Mouse (Mus musculus) liver, embryonic 13.5 days (tissue): Measurements from ENCODE around the gene Fam19a4. TPM values are rescaled to one million over a fixed set of nuclear protein-coding genes. Genes with fewer than 3 reads are reported as not detected.
A peak's percentile ranks its signal among the peaks of the same experiment; 100 is the strongest.

Experiments
- ATAC-seq: fragments of 200-750 bp; cut with Nextera tagmentation; 2 replicates; pipeline ENCODE4 v1.8.0; 2017; ENCODE audit warnings: low read depth, mild to moderate bottlenecking, moderate number of reproducible peaks, moderate library complexity
- DNase-seq: peaks from one replicate; pipeline ENCODE4 v3.0.0; 2022
- H3K27ac ChIP-seq: fragments of 300-500 bp; sonication (generic); 2 replicates; pipeline ENCODE4 v1.5.1; 2015; ENCODE audit warnings: moderate library complexity, mild to moderate bottlenecking, inconsistent platforms
- H3K27me3 ChIP-seq: fragments of 300-500 bp; sonication (generic); 2 replicates; pipeline ENCODE4 v1.6.1; 2015; ENCODE audit warnings: mild to moderate bottlenecking, inconsistent platforms
- H3K36me3 ChIP-seq: fragments of 300-500 bp; sonication (generic); 2 replicates; pipeline ENCODE4 v1.6.1; 2015; ENCODE audit warnings: mild to moderate bottlenecking, inconsistent platforms
- H3K4me1 ChIP-seq: fragments of 300-500 bp; sonication (generic); replicated peaks from 2 replicates; pipeline ENCODE4 v1.6.1; 2015; ENCODE audit warnings: inconsistent platforms
- H3K4me2 ChIP-seq: fragments of 300-500 bp; sonication (generic); 2 replicates; pipeline ENCODE4 v1.6.1; 2015; ENCODE audit warnings: inconsistent platforms, mild to moderate bottlenecking, moderate library complexity
- H3K4me3 ChIP-seq: fragments of 300-500 bp; sonication (generic); replicated peaks from 2 replicates; pipeline ENCODE4 v1.5.1; 2015; ENCODE audit warnings: mild to moderate bottlenecking, inconsistent platforms
- H3K9ac ChIP-seq: fragments of 300-500 bp; sonication (generic); 2 replicates; pipeline ENCODE4 v1.6.1; 2015; ENCODE audit warnings: mild to moderate bottlenecking, inconsistent platforms
- H3K9me3 ChIP-seq: fragments of 300-500 bp; sonication (generic); replicated peaks from 2 replicates; pipeline ENCODE4 v1.6.1; 2016; ENCODE audit warnings: inconsistent platforms
- WGBS: fragments of 180-500 bp; shearing (Covaris S2); methylation state at CpG from one replicate; pipeline ENCODE4 v1.1.7; 2015; ENCODE audit not compliant: insufficient replicate concordance; 5-methylcytosine and 5-hydroxymethylcytosine counted together
- polyA plus RNA-seq: library from polyadenylated mRNA; unstranded; fragments of >200 nt; fragmentation: Nextera tagmentation; extraction: Ambion mirVana; gene quantifications from 2 replicates; pipeline ENCODE4 v1.2.1, GENCODE M21; 2015

The Fam19a4 gene
- polyA plus RNA-seq, 1 experiment from 2014 or later: not detected

- WGBS: 54% methylated on average over 4 of the region's 4 CpGs
- Histone ChIP-seq H3K4me1 (no peaks in the 10 kb centered on the region), H3K27ac (no peak overlapping the region), H3K4me3 (no peak overlapping the region), H3K4me2 (no peak overlapping the region), H3K9me3 (no peaks in the 10 kb centered on the region), H3K27me3 (no peaks in the 10 kb centered on the region), H3K36me3 (no peaks in the 10 kb centered on the region), H3K9ac (no peak overlapping the region)
- DNase-seq: no peak
- no peak for ATAC-seq
Measured at GRCm38 (mm10) chr6:97046541-97046940, 13.7 kb downstream of the Fam19a4 start.

- DNase-seq: no peak
- Histone ChIP-seq H3K27ac (no peak overlapping the region), H3K4me2 (no peak overlapping the region), H3K4me1 (no peaks in the 10 kb centered on the region), H3K9me3 (no peaks in the 10 kb centered on the region), H3K36me3 (no peaks in the 10 kb centered on the region), H3K4me3 (no peak overlapping the region), H3K9ac (no peak overlapping the region), H3K27me3 (no peaks in the 10 kb centered on the region)
- 36% methylated on average over 5 of the region's 5 CpGs for WGBS
- ATAC-seq: no peak
Measured at GRCm38 (mm10) chr6:97027110-97027677, 33.0 kb downstream of the Fam19a4 start.

GRCm38 (mm10) chr6:97019323-97019722 lies 40.9 kb downstream of the Fam19a4 start:
- H3K4me3 ChIP-seq: no peak overlapping the region
- H3K4me2 ChIP-seq: no peak overlapping the region
- ATAC-seq (no peak), DNase-seq (no peak)
- H3K27me3 ChIP-seq: 0 out of 2 replicates have a peak, but pooled peaks cover 3% of the 10 kb centered on the region
- H3K9me3 ChIP-seq: no peaks in the 10 kb centered on the region
- no peaks in the 10 kb centered on the region for H3K4me1 ChIP-seq
- H3K9ac ChIP-seq: no peak overlapping the region
- WGBS: 44% methylated on average over 2 of the region's 2 CpGs
- H3K36me3 ChIP-seq: no peaks in the 10 kb centered on the region
- no peak overlapping the region for H3K27ac ChIP-seq

GRCm38 (mm10) chr6:97016711-97017110 lies 43.5 kb downstream of the Fam19a4 start:
- no peak for ATAC-seq
- WGBS: 61% methylated on average over 1 of the region's 1 CpGs
- Histone ChIP-seq H3K27ac (no peak overlapping the region), H3K27me3 (0 out of 2 replicates have a peak, but pooled peaks cover 7% of the 10 kb centered on the region), H3K9ac (no peak overlapping the region), H3K4me2 (no peak overlapping the region), H3K4me1 (no peaks in the 10 kb centered on the region), H3K4me3 (no peak overlapping the region), H3K36me3 (no peaks in the 10 kb centered on the region), H3K9me3 (no peaks in the 10 kb centered on the region)
- no peak for DNase-seq

GRCm38 (mm10) chr6:97016018-97016417 lies 44.2 kb downstream of the Fam19a4 start:
- DNase-seq: peak; percentile 4
- no peak overlapping the region for H3K4me2 ChIP-seq
- H3K4me3 ChIP-seq: no peak overlapping the region
- H3K27me3 ChIP-seq: 0 out of 2 replicates have a peak, but pooled peaks cover 7% of the 10 kb centered on the region
- H3K9me3 ChIP-seq: no peaks in the 10 kb centered on the region
- WGBS: 15% methylated on average over 3 of the region's 3 CpGs
- H3K9ac ChIP-seq: no peak overlapping the region
- H3K4me1 ChIP-seq: no peaks in the 10 kb centered on the region
- no peaks in the 10 kb centered on the region for H3K36me3 ChIP-seq
- ATAC-seq: no peak
- H3K27ac ChIP-seq: no peak overlapping the region

GRCm38 (mm10) chr6:97006513-97007094 lies 53.6 kb downstream of the Fam19a4 start:
- Histone ChIP-seq H3K9ac (no peak overlapping the region), H3K4me1 (no peaks in the 10 kb centered on the region), H3K4me3 (no peak overlapping the region), H3K4me2 (no peak overlapping the region), H3K27me3 (no peaks in the 10 kb centered on the region), H3K36me3 (no peaks in the 10 kb centered on the region), H3K9me3 (no peaks in the 10 kb centered on the region), H3K27ac (no peak overlapping the region)
- WGBS: 25% methylated on average over 8 of the region's 8 CpGs
- DNase-seq: peak; percentile 14
- ATAC-seq: no peak

GRCm38 (mm10) chr6:97005038-97005437 lies 55.2 kb downstream of the Fam19a4 start:
- H3K4me2 ChIP-seq: no peak overlapping the region
- WGBS: 19% methylated on average over 11 of the region's 11 CpGs
- no peak for DNase-seq
- no peaks in the 10 kb centered on the region for H3K27me3 ChIP-seq
- no peaks in the 10 kb centered on the region for H3K36me3 ChIP-seq
- H3K4me1 ChIP-seq: no peaks in the 10 kb centered on the region
- no peak for ATAC-seq
- H3K9ac ChIP-seq: no peak overlapping the region
- H3K9me3 ChIP-seq: no peaks in the 10 kb centered on the region
- no peak overlapping the region for H3K4me3 ChIP-seq
- H3K27ac ChIP-seq: no peak overlapping the region

- Histone ChIP-seq H3K4me2 (no peak overlapping the region), H3K36me3 (no peaks in the 10 kb centered on the region), H3K4me3 (no peak overlapping the region), H3K27ac (no peak overlapping the region), H3K9ac (no peak overlapping the region), H3K9me3 (no peaks in the 10 kb centered on the region; the same call in 1 of the 2 replicates), H3K27me3 (no peaks in the 10 kb centered on the region), H3K4me1 (no peaks in the 10 kb centered on the region)
- DNase-seq (no peak), ATAC-seq (no peak)
- WGBS: 69% methylated on average over 7 of the region's 7 CpGs
Measured at GRCm38 (mm10) chr6:96995556-96996159, 64.6 kb downstream of the Fam19a4 start.

GRCm38 (mm10) chr6:96991741-96992140 lies 68.5 kb downstream of the Fam19a4 start:
- 68% methylated on average over 1 of the region's 1 CpGs for WGBS
- Histone ChIP-seq H3K27ac (no peak overlapping the region), H3K9me3 (no peaks in the 10 kb centered on the region; the same call in 1 of the 2 replicates), H3K4me2 (no peak overlapping the region), H3K27me3 (no peaks in the 10 kb centered on the region), H3K4me1 (no peaks in the 10 kb centered on the region), H3K9ac (no peak overlapping the region), H3K4me3 (no peak overlapping the region), H3K36me3 (no peaks in the 10 kb centered on the region)
- ATAC-seq (no peak), DNase-seq (no peak)

- 62% methylated on average over 1 of the region's 1 CpGs for WGBS
- H3K9me3 ChIP-seq: no peaks in the 10 kb centered on the region
Measured at GRCm38 (mm10) chr6:96977537-96977936, 82.7 kb downstream of the Fam19a4 start.

GRCm38 (mm10) chr6:96944796-96945195 lies 115.4 kb downstream of the Fam19a4 start:
- no peak for DNase-seq
- Histone ChIP-seq H3K9me3 (no peaks in the 10 kb centered on the region), H3K36me3 (no peaks in the 10 kb centered on the region), H3K4me2 (no peak overlapping the region), H3K4me3 (no peak overlapping the region), H3K4me1 (no peaks in the 10 kb centered on the region), H3K9ac (no peak overlapping the region), H3K27me3 (no peaks in the 10 kb centered on the region), H3K27ac (no peak overlapping the region)
- 13% methylated on average over 2 of the region's 2 CpGs for WGBS
- no peak for ATAC-seq

More at GRCm38 (mm10) chr6:96977537-96977936, 82.7 kb downstream of the Fam19a4 start:
- Histone ChIP-seq H3K4me1 (no peaks in the 10 kb centered on the region), H3K9ac (no peak overlapping the region), H3K27me3 (no peaks in the 10 kb centered on the region), H3K36me3 (no peaks in the 10 kb centered on the region), H3K27ac (no peak overlapping the region), H3K4me3 (no peak overlapping the region), H3K4me2 (no peak overlapping the region)
- no peak for ATAC-seq
- DNase-seq: no peak

- H3K4me3 ChIP-seq: no peak overlapping the region
- no peaks in the 10 kb centered on the region for H3K36me3 ChIP-seq
- H3K9me3 ChIP-seq: no peaks in the 10 kb centered on the region
- H3K4me1 ChIP-seq: no peaks in the 10 kb centered on the region
- 55% methylated on average over 1 of the region's 1 CpGs for WGBS
- no peak overlapping the region for H3K9ac ChIP-seq
- H3K27me3 ChIP-seq: no peaks in the 10 kb centered on the region
- no peak overlapping the region for H3K27ac ChIP-seq
- H3K4me2 ChIP-seq: no peak overlapping the region
- no peak for ATAC-seq
- DNase-seq: no peak
Measured at GRCm38 (mm10) chr6:96935776-96936175, 124.4 kb downstream of the Fam19a4 start.
